Mouse (Mus musculus): ENCODE data around the gene Gm37240. TPM values are rescaled to one million over a fixed set of nuclear protein-coding genes. Genes with fewer than 3 reads are reported as not detected.
"Not testable (repeated sequence)": the region's sequence is repeated elsewhere in the genome, so short reads cannot be mapped to it uniquely, and the experiment has no call there.

Gene Gm37240
- polyA plus RNA-seq, 1 experiment, result 0.91 TPM

GRCm38 (mm10) chr3:84654246-84654826, 1233.0 kb downstream of the Gm37240 start:
- TF ChIP-seq EP300 (IDR thresholded peaks at IDR 0.05; ENCODE audit: insufficient read depth, low read depth, low read length), result 0 out of 2 replicates have a peak, but pooled peaks have one; percentile 16
- no peak for TF ChIP-seq POLR2A (IDR thresholded peaks at IDR 0.05; ENCODE audit: insufficient read depth, low read length)
- peaks cover 11% of the 10 kb centered on the region for H3K9me3 ChIP-seq (replicated peaks; ENCODE audit: control insufficient read depth, insufficient read depth, low read length, poor library complexity, severe bottlenecking)
- H3K4me1 ChIP-seq (ENCODE audit: control insufficient read depth, insufficient read depth, low read length), result peaks cover 3% of the 10 kb centered on the region
- H3K27ac ChIP-seq (ENCODE audit: insufficient read depth, low read length), result peak overlapping the region; percentile 81
- no peaks in the 10 kb centered on the region for H3K27me3 ChIP-seq (ENCODE audit: control insufficient read depth, insufficient read depth, low read length, poor library complexity, severe bottlenecking)
- H3K9ac ChIP-seq (ENCODE audit: low read depth, poor library complexity, severe bottlenecking), result peak overlapping the region; percentile 67
- peak overlapping the region; percentile 70 for H3K4me3 ChIP-seq (ENCODE audit: low read depth, low read length)
- H3K36me3 ChIP-seq (ENCODE audit: control insufficient read depth, insufficient read depth, low read length, poor library complexity, severe bottlenecking), result no peaks in the 10 kb centered on the region

GRCm38 (mm10) chr3:84653557-84654245, 1233.6 kb downstream of the Gm37240 start:
- H3K4me3 ChIP-seq (ENCODE audit: low read depth, low read length), result peak overlapping the region; percentile 70
- H3K4me1 ChIP-seq (ENCODE audit: control insufficient read depth, insufficient read depth, low read length), result peaks cover 3% of the 10 kb centered on the region
- TF ChIP-seq POLR2A (IDR thresholded peaks at IDR 0.05; ENCODE audit: insufficient read depth, low read length), result no peak
- TF ChIP-seq EP300 (IDR thresholded peaks at IDR 0.05; ENCODE audit: insufficient read depth, low read depth, low read length), result no peak
- TF ChIP-seq CTCF (IDR thresholded peaks at IDR 0.05; ENCODE audit: low read depth, low read length), result no peak
- H3K36me3 ChIP-seq (ENCODE audit: control insufficient read depth, insufficient read depth, low read length, poor library complexity, severe bottlenecking), result no peaks in the 10 kb centered on the region
- H3K9me3 ChIP-seq (replicated peaks; ENCODE audit: control insufficient read depth, insufficient read depth, low read length, poor library complexity, severe bottlenecking), result peaks cover 6% of the 10 kb centered on the region
- H3K27me3 ChIP-seq (ENCODE audit: control insufficient read depth, insufficient read depth, low read length, poor library complexity, severe bottlenecking), result no peaks in the 10 kb centered on the region
- H3K9ac ChIP-seq (ENCODE audit: low read depth, poor library complexity, severe bottlenecking), result peak overlapping the region; percentile 71
- H3K27ac ChIP-seq (ENCODE audit: insufficient read depth, low read length), result peak overlapping the region; percentile 81

GRCm38 (mm10) chr3:84652643-84653556, 1234.4 kb downstream of the Gm37240 start:
- no peaks in the 10 kb centered on the region for H3K27me3 ChIP-seq (ENCODE audit: control insufficient read depth, insufficient read depth, low read length, poor library complexity, severe bottlenecking)
- no peak for TF ChIP-seq EP300 (IDR thresholded peaks at IDR 0.05; ENCODE audit: insufficient read depth, low read depth, low read length)
- peaks cover 5% of the 10 kb centered on the region for H3K4me1 ChIP-seq (ENCODE audit: control insufficient read depth, insufficient read depth, low read length)
- H3K36me3 ChIP-seq (ENCODE audit: control insufficient read depth, insufficient read depth, low read length, poor library complexity, severe bottlenecking), result no peaks in the 10 kb centered on the region
- H3K9ac ChIP-seq (ENCODE audit: low read depth, poor library complexity, severe bottlenecking), result peak overlapping the region; percentile 71
- 0 out of 2 replicates have a peak overlapping the region, but pooled peaks have one; percentile 14 for H3K4me3 ChIP-seq (ENCODE audit: low read depth, low read length)
- no peaks in the 10 kb centered on the region for H3K9me3 ChIP-seq (replicated peaks; ENCODE audit: control insufficient read depth, insufficient read depth, low read length, poor library complexity, severe bottlenecking)
- peak overlapping the region; percentile 65 for H3K27ac ChIP-seq (ENCODE audit: insufficient read depth, low read length)

- Histone ChIP-seq H3K4me1 (ENCODE audit: control insufficient read depth, insufficient read depth, low read length) (peaks cover 18% of the 10 kb centered on the region), H3K27me3 (ENCODE audit: control insufficient read depth, insufficient read depth, low read length, poor library complexity, severe bottlenecking) (no peaks in the 10 kb centered on the region), H3K9ac (ENCODE audit: low read depth, poor library complexity, severe bottlenecking) (no peak overlapping the region), H3K9me3 (replicated peaks; ENCODE audit: control insufficient read depth, insufficient read depth, low read length, poor library complexity, severe bottlenecking) (no peaks in the 10 kb centered on the region), H3K36me3 (ENCODE audit: control insufficient read depth, insufficient read depth, low read length, poor library complexity, severe bottlenecking) (no peaks in the 10 kb centered on the region), H3K27ac (ENCODE audit: insufficient read depth, low read length) (no peak overlapping the region), H3K4me3 (ENCODE audit: low read depth, low read length) (no peak overlapping the region)
- no peak for TF ChIP-seq CTCF (IDR thresholded peaks at IDR 0.05; ENCODE audit: low read depth, low read length)
- no peak for TF ChIP-seq POLR2A (IDR thresholded peaks at IDR 0.05; ENCODE audit: insufficient read depth, low read length)
- TF ChIP-seq EP300 (IDR thresholded peaks at IDR 0.05; ENCODE audit: insufficient read depth, low read depth, low read length), result no peak
These were observed 1237.6 kb downstream of the Gm37240 start for GRCm38 (mm10) chr3:84649578-84650327.

GRCm38 (mm10) chr3:84648069-84648468, 1239.2 kb downstream of the Gm37240 start:
- not testable (repeated sequence) for H3K36me3 ChIP-seq (ENCODE audit: control insufficient read depth, insufficient read depth, low read length, poor library complexity, severe bottlenecking); H3K27me3 ChIP-seq (ENCODE audit: control insufficient read depth, insufficient read depth, low read length, poor library complexity, severe bottlenecking); H3K9me3 ChIP-seq (replicated peaks; ENCODE audit: control insufficient read depth, insufficient read depth, low read length, poor library complexity, severe bottlenecking); H3K9ac ChIP-seq (ENCODE audit: low read depth, poor library complexity, severe bottlenecking); H3K4me3 ChIP-seq (ENCODE audit: low read depth, low read length)
- H3K27ac ChIP-seq (ENCODE audit: insufficient read depth, low read length), result peak overlapping the region; percentile 72; the same call in 1 of the 2 replicates
- H3K4me1 ChIP-seq (ENCODE audit: control insufficient read depth, insufficient read depth, low read length), result peaks cover 20% of the 10 kb centered on the region

All from ES-Bruce4 (cell line).